Mouse (Mus musculus) c-Kit-positive CD71-positive TER-119-positive erythroid progenitor cells, embryonic 14.5 days (primary cell): Measurements from ENCODE around the gene Ppif.

Experiments used
- DNase-seq: peaks from one replicate; pipeline ENCODE4 v3.0.0-alpha.2; 2013; ENCODE audit warnings: low spot score

Gene Ppif

GRCm38 (mm10) chr14:25736589-25736988, 42.6 kb downstream of the Ppif start:
- DNase-seq = no peak

- no peak for DNase-seq
Measured at GRCm38 (mm10) chr14:25738591-25739001, 44.6 kb downstream of the Ppif start.

GRCm38 (mm10) chr14:25739957-25740565, 46.1 kb downstream of the Ppif start:
- DNase-seq = no peak

- no peak for DNase-seq
Measured at GRCm38 (mm10) chr14:25741211-25741610, 47.3 kb downstream of the Ppif start.

GRCm38 (mm10) chr14:25741840-25742367, 48.0 kb downstream of the Ppif start:
- no peak for DNase-seq

GRCm38 (mm10) chr14:25742943-25743342, 49.0 kb downstream of the Ppif start:
- DNase-seq = no peak

GRCm38 (mm10) chr14:25745365-25746184, 51.6 kb downstream of the Ppif start:
- no peak for DNase-seq

- no peak for DNase-seq
Measured at GRCm38 (mm10) chr14:25746371-25746770, 52.4 kb downstream of the Ppif start.

GRCm38 (mm10) chr14:25746971-25747945, 53.3 kb downstream of the Ppif start:
- no peak for DNase-seq

GRCm38 (mm10) chr14:25747996-25748756, 54.2 kb downstream of the Ppif start:
- no peak for DNase-seq

- DNase-seq = no peak
Measured at GRCm38 (mm10) chr14:25749143-25749909, 55.4 kb downstream of the Ppif start.
